Mouse (Mus musculus) heart, adult 11 months (tissue): ENCODE measurements around the gene Armc3.

ENCODE experiments used
- DNase-seq: peaks from one replicate; pipeline ENCODE4 v3.0.0; 2022

Gene Armc3

DNA sequence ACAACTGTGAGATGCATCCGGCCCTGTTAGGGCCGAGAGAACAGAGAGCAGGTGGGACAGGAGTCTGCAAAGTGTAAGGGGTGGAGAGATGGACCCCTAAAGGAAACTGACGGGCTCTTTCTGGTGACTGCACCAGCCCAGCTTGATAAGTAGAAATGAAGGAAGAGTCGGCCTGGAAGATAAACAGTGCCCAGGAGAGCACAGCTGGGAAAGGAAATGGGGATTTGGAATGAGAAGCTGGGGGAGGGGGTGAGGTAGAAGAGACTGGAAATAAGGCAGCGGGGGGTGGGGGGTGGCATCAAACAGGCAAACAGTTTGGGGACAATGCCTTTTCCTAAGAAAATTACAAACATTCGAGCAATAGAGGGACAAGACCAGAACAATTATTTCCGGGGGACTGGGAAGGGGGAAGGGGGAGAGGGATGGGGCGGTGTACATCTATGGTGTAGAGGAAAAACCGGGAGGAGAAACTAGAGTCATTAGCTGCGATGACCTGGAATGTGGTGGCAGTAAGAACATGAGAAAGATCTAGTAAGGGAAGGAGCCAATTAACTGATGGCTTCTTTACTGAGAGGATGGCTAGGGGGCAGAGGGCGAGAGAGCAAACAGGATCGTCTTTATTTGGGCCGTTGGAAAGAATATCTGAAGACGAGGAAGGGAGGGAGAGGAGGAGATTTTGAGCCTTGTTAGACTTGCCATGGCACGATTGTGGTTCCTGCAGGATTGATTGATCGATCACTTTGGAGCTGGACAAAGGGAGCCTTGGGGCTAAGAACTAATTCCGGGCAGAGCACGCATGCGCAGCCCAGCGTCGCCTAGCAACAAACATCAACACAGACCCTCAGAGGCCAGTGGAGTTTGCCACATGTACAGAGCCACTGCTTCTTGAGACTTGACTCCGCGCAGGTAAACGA, at the start of gene Armc3:
Gene Armc3, plus strand, starts transcription at position 851 of the 914 bp plus-strand sequence.
- peak; percentile 88 for DNase-seq

DNA sequence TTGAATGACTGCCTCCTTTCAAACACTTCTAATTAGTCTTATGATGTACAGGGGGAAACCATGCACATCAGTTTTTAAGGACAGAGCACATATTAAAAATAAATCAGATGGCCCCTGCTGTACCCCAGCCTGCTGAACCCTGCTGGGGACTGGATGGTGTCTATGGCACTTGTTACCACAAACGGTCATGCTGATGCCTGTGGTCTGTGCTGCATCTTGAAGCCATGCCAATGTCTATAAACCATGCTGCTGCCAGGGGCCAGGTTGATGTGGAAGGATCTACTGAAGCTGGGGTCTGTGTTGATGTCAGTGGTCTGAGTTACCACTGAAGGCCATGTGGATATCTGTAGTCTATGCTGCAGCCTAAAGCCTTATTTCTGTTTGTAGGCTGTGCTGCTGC, 46.4 kb upstream of the Armc3 start:
- no peak for DNase-seq

DNA sequence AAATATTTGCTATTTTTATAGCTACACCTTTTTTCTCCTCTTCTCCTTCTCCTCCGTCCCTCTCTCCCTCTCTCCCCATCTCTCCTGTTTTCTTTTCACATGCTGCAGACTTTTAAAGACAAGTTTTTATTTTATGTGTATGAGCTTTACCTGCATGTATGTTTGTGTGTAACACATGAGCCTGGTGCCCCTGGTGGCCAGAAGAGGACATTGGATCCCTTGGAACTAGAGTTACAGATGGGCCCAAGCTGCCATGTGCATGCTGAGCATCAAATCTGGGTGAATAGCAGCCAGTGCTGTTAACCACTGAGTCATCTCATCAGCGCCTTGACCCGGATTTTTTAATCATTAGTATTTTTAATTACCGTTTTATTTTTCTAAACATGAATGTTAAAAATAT, 42.9 kb upstream of the Armc3 start:
- no peak for DNase-seq

DNA sequence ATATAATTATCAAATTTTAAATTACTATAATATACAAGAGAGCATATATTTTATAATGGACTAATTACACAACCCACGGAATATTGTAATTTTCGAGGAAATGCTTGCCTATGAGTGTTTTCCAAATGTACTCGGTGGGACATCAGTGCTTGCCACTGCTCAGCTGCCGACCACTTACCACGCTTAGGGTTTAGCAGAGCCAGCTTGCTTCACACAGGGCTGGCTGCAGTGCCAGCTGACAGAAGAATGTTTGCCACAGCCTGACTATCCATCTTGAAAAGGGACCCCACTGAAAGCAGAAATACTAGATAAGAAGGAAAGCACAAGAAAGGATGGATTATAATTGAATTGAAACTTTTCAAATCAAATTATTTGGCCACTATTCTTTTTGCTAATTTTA, 39.6 kb upstream of the Armc3 start:
- DNase-seq: no peak

DNA sequence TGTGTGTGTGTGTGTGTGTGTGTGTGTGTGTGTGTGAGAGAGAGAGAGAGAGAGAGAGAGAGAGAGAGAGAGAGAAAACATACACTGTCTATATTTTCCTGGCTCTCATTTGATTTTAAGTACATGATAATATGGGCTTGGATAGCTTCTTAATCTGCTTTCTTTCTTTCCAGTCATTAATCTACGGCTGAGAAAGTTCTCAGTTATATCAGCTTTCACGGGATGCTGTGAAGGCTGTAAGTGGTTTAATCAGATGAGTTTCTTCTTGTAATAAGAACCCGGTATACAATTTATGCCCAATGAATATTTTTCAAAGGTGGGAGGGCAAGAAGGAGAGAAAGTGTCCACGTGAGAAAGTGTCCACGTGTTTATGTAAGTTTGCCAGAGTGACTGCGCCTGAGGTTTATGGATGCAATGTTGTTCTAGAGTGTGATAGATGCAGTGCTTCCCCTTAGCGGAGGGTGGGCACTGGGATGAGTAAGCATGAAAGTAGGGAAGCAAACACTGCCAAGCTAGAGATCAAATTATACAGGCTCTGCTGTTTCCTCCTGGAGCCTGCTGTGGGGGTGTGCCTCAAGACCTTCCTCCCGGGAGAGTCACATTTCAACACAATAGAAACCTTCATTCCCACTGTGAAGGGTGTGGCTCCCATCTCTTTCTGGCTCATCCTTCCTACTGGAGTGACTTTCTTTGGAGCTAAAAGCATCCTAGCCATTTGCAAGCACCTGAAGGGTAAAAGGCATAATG, 38.6 kb upstream of the Armc3 start:
- DNase-seq: no peak

DNA sequence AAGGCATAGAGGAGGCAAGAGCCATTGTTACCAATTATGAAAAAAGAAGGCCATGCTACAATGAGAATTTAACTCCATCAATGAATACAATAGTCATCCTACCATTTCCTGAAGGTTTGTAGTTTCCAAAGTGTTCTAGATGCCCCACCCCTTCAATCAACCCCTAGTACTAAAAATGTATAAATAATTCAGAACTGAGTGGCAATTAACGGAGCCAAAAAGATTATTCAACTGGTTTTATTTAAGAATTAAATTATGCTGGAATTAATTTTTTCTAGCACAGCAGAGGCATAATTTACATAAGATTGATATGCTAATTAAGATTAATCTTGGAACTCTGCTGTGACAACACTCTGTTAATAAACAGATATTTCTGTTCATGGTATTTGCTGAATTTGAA, 34.9 kb upstream of the Armc3 start:
- no peak for DNase-seq

DNA sequence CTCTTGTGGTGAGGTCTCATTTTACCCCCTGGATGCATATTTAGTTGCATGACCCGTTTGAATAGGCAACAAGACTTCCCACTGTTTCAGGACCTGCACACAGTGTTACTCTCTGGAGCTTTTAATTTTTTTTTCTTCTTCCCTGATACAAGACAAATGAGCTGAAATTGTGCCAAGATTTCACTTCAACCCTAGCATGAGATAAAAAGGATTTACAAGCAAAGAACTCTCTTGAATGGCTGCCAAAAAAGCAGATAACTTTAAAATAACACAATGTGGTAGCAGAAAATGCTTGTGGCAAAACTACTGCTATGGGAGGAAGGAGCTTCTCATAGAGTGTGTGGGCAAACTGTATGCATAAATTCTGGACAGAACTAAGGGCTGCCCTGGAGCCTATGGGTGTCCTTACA, 22.3 kb upstream of the Armc3 start:
- DNase-seq: no peak

DNA sequence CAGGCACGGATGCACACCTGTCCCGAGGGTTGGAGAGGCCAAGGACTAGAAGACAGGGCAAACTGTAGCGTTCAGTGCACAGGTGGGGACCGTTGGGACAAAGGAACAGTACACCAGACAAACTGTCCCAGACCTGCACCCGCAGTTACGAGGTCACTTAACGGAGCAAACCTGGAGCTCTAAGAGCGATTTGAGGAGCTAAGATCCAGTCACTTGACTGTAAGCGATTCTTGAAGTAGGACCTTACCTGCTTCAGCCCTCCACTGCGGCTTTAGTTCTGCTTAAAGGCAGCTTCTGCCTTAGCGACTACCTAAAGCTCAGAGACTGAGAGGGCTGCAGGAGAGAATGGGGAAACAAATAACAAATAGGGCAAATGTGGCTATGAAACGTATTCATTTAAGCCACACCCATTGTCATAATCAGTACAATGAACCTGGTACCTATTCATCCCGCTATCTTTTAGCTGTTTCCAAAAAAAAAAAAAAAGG, 308 bp downstream of the Armc3 start:
- peak; percentile 57 for DNase-seq

DNA sequence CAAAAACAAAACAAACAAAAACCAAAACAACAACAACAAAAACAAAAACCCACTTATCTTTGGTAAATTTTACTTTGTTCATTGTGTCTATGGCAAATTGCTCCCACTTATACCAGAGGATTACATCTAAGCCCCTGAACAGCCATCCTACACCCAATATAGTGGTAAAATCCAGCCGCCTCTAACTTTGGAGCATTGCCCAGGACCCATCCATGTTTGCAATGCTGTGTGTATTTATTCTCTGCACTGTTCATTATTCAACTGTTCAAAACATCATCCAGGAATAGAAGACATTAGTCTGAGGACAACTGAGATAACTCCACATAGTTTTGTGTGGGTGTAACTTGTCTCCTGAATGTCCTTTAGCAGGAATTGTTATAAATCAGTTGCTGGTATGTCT, 1.0 kb downstream of the Armc3 start:
- peak; percentile 64 for DNase-seq

DNA sequence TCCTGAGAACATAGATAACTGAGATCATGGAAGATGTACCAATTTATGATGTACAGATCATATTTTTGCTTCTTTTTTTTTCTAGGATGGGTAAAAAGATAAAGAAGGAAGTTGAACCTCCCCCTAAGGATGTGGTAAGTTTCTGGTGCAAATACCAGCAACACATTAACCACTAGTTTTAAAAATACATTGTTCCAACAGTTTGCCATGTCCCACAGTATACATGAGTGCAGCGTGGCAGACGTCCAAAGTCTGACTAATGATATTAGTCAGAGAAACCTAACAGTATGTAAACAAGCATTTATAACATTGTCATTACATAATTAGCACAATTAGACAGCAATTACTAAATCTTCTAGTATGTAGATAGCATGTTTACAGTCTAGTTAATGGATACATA, 2.6 kb downstream of the Armc3 start:
- no peak for DNase-seq

DNA sequence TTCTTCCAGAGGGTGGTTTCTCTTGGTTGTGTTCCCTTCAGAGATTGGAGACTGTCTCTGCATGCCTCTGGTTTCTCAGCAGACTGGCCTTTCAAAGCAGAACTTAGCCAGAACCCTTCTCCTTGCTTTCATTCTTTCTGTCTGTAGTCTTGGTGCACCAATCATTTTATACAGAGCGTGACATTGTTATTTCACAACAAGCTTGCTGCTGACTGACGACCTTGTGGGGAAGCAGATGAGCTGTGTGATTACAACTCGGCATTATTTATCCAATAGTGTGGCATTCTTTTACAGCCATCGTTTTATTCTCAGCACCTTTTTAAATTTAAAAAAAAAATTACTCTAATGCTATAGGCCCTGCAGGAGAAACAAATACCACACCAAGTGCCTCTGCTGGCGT, 35.2 kb downstream of the Armc3 start:
- DNase-seq: no peak

DNA sequence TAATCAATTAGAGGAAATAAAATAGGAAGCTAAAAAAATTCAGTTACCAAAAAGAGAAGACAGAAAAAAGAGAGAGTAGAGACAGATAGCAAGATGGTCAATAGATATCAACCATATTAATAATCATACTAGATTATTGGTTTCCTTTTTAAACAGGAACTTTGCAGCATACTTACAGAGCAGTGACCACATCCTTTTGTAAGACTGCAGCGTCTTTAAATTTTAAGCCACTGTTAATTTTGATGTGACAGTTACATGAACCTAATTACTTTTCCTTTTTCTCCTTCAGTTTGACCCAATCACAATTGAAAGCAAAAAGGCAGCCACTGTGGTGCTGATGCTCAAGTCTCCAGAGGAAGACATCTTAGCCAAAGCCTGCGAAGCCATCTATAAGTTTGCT, 36.1 kb downstream of the Armc3 start:
- DNase-seq: no peak

DNA sequence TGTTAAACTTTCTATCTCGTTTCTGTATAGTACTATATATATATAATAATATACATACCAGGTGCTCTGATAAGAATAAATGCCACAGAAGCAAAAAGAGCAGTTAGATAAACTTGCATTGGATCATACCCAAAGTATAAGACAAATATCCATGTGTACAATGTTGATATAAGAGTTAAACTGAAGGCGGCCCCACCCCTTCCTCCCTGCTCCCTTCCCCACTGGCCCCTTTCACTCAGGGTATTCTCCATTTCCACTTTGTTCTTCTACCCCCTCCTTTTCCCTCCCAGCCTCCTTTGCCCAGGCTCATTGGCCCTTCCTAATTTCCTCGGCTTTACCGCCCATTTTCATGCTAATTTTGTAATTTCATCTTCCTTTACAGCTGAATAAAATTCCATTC, 36.5 kb downstream of the Armc3 start:
- no peak for DNase-seq

DNA sequence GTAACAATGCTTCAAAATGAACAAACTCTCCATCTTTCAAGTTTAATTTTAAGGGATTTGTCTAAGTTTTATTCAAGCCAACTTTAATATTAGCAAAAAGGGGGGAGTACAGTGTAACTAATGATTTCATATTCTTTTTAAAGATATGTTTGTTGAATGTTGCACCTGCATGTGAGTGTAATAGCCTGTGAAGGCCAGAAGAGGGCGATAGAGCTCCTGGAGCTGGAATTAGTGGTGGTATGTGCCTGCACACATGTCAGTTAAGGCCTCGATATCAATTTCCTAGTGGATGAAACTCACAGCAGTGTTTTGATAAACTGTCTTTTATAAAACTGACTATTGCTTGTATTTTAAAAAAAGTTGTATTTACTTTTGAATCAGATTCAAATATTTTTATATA, 39.7 kb downstream of the Armc3 start:
- no peak for DNase-seq

DNA sequence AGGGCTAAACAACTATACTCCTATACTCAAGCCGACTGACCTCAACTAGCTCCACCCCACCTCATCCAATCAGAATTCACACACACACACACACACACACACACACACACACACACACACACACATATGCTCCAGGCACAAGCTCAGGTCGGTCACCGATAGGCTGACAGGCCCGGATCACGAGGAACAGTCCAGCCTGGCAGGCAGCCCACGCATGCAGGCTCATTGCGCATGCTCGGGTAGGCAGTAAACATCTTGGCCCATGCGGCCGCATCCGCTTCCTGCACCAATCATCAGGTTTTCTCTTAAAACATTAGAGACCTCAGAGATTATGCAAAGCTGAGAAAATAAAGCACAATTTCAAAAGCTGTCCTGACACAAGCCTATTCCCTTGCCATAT, 50.5 kb downstream of the Armc3 start:
- DNase-seq: no peak

DNA sequence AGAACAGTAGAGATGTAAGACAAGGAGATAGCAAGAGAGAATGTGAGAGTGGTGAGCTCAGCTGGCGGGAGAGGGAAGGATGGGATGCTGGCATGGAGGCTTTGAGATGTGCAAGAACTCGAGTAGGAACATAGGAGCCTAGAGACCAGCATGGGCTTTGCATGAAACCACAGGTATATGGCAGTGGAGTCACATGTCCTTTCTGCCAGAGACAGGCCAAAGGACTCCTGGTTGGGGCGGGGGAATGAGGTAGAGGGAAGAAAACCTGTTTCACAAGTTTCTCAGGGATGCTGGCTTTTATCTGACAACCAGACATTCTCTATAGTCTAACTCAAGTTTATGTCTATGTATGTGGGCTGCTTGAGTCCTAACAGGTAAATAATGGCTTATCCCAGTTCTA, 55.9 kb downstream of the Armc3 start:
- DNase-seq: no peak

DNA sequence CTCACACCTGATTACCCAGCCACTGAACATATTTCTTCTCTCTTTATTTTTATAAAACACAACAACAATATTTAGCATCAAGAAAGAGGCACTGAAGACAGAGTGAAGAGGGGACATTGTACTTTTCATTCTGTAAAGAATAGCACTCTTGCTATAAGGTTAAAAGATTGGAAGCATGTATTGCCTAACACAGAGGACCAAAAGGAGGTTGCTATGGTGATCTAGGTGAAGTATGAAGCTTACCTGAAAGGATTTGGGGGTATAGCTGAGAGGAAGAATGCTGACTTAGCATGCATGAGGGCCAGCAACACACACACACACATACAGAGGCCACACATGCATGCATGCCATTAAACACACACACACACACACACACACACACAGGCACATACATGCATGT, 58.2 kb downstream of the Armc3 start:
- DNase-seq: no peak

DNA sequence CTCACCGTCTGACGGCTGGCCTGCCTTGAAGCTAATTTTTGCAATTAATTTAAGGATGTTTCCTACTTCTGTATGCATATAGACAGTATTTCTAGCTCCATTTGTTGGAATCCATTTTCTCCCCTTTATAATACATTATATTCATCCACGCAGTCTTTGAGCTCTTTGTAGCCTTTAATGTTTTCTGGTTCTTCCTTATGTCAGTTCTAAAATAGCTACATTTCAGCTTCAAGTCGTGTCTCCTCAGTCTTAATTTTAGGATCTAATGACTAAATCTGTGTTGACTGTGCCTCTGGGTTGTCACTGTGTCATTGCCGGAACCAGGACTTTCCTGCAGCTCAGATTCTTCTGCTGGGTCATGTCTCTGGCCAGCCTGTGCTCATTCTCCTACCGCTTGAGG, 61.3 kb downstream of the Armc3 start:
- no peak for DNase-seq

DNA sequence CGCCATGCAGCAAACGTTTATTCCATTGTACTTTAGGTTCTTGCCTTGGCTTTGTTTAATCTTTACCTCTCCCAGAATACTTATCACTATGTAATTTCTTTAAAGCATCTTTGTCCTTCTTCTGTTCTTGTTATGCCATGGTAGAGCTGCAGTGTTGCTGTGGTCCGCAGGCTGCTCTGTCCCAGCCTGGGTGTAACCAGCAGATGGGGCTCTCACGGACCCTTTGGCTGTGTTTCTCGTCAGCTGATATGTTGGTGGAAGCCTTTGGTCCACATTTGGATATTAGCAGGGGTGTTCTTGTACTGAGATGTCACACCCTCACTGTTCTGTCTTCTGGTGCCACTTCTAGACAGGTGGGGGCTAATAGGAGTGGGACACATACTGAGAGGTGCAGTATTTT, 64.3 kb downstream of the Armc3 start:
- DNase-seq: peak; percentile 39

DNA sequence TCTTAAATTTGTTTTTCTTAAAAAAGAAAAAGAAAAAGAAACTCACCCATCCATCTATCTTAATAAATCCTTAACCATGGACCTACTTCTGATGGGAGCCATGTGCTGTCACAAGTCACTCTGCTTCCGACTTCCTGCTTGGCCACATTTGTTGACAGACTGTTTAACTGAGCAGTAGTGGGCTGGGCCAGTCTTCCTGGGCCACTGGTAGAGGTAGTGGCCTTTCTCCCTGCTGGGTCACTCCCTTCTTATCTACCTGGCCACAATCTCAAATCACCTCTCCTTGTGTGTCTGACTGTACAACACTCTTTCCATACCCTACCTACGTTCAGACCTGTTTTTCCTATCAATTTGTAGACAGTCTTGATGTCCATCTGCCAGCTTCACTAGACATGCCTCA, 66.7 kb downstream of the Armc3 start:
- DNase-seq: peak; percentile 33

DNA sequence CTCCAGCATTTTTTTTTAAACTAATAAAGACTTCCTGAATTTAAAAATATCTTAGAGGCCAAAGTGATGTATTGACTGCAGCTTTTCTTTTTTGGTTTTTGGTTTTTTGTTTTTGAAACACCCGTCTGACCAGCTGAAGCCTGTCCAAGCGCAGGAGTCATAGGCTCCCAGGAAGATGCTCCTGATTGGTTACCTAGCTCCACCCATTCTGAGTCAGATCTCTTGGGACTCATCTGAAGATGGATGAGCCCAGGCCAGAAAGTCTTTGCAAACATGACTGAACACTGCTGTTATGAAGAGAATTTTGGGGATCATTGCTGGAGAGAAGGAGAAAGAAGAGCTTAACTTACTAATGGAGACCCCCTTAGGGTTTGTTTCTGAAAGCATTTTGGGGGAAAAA, 68.3 kb downstream of the Armc3 start:
- DNase-seq: peak; percentile 74

DNA sequence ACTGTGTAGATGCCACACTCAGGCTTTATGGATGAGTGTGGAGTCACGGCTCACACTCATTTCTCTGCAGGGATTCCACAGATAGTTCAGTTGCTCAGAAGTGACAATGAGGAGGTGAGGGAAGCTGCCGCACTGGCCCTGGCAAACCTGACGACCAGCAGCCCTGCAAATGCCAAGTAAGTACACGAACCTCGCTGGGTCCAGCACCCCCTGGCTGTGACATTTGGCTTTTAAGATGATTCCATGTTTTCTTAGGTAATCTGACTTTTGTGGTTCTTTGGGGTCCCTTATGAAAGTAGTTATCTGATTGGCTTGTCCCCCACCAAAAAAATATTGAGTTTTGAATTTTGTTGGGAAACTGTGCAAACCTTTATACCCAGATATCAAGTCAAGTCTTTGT, 70.9 kb downstream of the Armc3 start:
- DNase-seq: peak; percentile 82

DNA sequence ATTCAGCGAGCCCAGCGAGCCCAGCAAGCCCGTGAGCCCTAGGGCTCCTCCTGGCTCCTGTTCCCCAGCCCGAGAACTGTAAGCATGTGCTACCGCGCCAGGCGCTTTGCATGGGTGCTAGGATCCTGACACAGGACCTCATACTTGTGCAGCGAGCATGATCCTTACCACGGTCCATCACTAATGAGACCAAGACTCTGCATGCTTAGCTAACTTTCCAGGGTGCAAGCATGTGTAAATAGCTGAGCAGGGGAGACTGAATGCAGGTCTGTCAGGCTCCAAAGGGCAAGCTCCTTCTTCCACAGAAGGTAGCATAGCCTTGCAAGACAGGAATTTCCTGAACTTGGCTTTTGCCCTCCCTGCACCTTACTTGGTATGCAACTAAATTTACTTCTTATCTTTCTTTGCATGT, 71.6 kb downstream of the Armc3 start:
- DNase-seq: peak; percentile 53

DNA sequence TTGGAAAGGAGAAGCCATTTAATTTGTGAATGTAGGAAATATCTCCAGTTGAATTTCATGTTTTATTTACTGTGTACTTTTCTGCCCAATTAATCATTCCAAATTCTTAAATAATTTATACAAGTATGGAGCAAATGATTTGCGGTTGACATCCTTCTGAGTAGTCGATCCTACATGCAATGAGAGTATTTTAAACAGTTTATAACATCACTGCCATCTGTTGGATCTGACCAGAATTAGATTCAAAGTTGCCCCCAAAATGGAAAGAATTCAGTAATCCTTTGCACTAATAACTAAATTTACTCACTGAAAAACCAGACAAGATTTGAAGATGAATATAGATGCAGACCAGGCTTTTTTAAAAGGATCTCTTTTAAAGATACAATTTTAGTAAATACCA, 75.5 kb downstream of the Armc3 start:
- no peak for DNase-seq
